Mouse (Mus musculus): Measurements from ENCODE around the gene Pik3cg.

Pik3cg gene

DNA sequence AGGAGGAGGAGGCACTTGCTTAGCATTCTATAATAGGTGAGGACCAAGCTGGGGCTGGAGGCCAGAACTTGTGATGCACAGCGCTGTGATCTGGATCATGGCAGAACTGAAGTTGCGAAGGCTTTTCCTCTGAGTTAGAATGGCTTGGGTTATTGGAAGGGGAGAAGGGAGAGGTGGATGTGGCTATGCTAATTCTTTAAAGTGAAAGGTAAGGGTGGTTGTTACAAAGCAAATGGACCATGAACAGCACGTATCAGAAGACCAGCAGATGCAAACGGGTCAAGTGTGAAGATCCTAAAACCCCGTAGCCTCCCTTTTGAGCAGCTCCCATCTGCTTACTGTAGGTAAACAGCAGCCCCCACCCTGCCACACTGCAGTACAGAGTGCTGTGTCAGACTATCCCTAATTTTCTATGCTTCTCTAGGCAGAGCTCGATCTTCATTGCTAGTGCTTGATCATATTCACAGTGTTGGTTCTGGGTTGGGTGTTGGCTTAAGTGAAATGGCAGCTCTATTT lies 7.3 kb downstream of the Pik3cg start:
- no peak for DNase-seq (ENCODE audit: low spot score in 2 of 2)

DNA sequence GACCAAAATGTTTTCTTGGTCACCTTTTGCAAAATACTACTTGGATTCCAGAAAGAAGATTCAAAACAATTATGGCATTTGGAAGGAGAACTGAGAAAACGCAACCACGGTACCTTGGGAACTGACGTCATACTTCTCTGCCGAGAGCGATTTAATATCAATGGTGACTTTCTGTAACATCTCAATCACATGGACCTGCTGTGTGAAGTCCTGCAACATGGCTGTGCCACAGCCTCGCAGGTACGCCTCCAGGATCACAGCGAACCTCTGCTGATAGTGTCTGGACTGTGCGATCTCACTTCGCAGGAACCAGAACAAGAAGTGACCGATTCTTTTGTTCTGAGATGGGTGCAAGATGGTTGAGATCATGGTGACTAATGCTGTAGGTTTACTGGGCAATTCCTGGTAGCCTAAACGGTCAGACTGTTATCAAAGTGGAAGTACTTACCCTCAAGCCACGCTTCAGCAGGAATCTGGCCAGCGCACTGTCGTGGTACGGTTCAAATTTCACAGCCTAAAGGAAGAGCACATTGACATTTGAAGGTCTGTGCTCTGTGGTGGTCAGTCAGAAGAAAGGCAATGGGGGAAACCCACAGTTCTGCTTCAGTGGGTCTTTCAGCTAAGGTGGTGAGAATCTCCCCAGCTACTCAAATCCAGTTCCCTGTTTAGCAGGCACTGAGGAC lies 7.9 kb downstream of the Pik3cg start:
- DNase-seq (ENCODE audit: low spot score in 2 of 2), result no peak

DNA sequence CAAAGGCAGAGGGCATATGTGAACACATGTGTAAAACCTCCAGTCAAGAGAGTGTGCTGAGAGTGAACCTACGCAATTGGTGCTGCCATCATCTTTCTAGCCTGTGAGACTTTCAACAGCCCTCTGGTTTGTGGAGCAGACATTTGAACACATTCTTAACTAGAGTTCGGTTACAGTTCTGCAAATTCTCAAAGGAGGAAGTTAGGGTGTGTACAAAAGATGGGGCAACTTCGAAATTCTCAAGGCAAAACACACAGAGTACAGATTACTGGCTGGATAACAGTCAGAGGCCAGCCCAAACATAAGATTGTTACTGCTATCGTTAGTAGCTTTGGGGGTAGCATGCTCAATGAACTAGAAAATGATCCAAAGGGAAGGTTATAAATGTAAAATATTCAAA lies 9.0 kb downstream of the Pik3cg start:
- DNase-seq (ENCODE audit: low spot score in 2 of 2), result no peak

DNA sequence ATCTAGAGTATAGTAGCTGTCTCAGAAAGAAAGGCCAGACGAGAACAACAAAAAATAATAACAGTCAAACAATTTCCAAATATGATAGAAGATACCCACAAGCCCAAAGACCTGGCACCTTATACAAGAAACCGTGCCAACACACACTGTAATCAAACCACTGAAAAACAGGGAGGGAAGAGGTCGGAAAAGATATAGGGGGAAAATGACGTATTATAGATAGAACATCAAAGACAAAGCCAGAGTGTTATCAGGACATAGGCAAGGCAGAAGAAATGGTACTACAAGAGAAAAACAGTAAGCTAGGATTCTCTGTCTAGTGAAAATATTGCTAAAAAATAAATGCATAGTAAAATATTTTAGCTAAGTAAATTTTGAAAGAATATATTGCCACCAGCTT lies 10.4 kb downstream of the Pik3cg start:
- no peak for DNase-seq (ENCODE audit: low spot score in 2 of 2)

DNA sequence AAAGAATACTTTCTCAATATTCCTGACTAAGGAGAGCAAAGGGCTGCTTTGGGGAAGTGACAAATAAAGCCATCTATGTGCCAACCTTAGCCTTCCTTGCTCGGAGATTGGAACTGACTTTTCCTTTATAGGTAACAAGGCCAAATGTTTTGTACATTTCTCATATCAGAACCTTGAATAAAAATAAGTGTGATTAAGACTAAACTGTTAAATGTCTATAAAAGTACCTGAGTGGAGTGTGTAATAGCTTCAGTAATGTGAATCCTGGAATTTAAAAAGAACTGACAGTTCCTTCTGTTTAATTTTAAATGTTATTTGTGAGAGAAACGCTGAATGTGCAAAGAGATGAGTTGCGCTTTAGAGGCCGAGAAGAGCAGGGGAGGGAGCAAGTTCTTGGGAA lies 13.5 kb downstream of the Pik3cg start:
- DNase-seq (ENCODE audit: low spot score in 2 of 2), result no peak

DNA sequence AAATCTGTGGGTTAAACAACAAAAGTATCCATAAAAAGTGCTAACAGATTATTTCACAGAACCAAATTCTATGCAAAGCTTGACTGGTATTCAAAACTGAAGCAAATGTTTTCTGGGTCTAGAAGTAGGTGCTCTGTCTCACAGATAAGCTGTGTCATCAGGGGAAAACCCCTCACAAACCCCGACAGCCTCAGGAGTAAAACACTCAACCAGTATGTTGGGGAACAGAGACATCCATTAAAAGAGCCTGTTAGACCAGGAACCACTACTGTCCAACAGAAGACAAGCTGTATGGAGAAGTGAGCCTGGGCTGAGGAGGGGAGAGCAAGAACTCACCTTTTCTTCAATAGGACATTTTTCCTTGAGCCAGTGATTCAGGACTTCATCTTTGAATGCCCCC lies 14.1 kb downstream of the Pik3cg start:
- no peak for DNase-seq (ENCODE audit: low spot score in 2 of 2)

DNA sequence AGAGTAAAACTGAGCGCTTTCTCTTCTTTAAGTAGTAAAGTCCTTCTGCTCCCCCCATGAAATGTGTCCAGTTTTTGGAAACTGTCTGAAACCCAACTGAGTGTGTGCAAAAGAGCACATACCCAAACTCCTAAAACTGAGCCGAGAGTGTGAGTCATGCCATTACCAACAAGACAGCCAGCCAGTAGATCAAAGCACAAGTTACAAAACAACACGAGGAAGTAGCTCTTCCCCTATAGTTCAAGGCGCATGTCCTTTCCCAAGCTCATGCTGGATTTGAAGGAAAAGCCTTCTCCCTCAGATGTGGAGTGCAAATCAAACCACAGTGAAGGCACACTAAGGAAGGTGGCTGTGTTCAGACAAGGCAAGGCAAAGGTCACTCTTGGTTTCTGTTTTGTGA lies 17.5 kb downstream of the Pik3cg start:
- no peak for DNase-seq (ENCODE audit: low spot score in 2 of 2)

DNA sequence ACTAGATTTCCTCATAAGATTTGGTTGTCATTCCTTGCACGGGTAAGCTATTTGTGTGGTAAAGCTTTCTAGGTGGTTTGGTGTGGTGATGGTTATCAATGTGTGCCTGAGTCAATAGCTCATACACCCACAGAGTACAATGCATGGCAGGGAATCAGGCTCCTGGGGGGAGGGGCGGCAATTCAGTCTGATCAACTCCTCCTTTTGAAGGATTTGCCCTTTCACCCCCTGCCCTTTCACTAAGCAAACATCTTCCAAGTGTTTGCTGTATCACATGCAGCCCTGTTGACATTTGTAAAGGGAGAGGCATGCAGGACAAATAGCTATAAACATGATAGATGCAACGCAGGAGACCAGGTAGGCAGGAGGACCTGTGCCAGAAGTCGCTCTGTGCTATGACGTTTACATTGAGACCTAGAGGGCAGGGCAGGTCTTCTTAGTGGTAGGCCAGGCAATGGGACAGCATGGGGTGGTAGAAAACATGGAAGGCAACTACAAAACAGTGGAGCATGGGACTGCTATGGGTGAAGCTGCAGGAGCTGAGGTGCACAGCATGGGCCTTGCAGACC lies 20.7 kb downstream of the Pik3cg start:
- DNase-seq (ENCODE audit: low spot score in 2 of 2), result no peak

DNA sequence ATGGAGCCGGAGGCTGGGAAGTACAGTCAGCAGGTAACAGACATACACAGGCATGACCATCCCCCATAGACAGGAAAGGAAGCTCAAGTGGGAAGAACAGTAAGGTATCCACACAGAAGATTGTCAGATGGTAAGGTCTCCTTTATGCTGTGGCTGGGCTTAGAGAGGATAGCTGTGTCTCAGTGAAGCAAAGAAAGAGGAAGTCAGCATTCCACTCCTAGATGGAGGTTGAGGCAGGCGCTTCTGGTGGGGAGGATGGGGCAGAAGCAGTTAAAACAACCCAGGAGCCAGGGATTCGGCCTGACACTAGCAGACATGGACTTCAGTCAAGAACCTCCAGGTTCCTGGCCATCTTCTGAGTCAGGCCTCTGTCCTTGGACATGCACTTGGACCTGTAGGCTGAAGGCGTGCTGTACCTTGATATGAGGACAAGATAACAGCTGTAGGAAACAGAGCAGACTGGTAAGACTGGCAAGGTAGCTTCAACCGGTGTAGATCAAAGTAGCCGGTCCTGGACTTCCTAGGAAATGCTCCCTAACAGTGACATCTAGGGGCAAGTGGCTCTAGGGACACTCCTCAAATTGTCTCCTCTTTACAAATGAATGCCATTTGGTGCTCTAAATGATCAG lies 21.7 kb downstream of the Pik3cg start:
- DNase-seq (ENCODE audit: low spot score in 2 of 2), result no peak

DNA sequence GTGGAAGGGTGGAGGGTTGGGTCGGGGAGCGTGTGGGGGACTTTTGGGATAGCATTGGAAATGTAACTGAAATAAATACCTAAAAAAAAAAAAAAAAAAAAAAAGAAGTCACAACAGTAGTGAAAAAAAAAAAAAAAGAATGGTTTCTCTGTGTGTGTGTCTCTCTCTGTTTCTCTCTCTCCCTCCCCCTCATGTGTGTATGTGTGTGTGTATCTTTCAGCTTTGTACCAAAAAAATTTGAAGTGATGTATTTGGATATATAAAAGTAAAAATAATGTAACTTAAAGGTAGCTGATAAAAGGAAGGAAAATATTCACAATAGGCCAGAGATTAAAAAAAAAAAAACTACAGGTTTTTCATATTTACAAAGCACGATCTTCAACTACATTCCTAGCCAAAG lies 23.6 kb downstream of the Pik3cg start:
- DNase-seq (ENCODE audit: low spot score in 2 of 2), result no peak

DNA sequence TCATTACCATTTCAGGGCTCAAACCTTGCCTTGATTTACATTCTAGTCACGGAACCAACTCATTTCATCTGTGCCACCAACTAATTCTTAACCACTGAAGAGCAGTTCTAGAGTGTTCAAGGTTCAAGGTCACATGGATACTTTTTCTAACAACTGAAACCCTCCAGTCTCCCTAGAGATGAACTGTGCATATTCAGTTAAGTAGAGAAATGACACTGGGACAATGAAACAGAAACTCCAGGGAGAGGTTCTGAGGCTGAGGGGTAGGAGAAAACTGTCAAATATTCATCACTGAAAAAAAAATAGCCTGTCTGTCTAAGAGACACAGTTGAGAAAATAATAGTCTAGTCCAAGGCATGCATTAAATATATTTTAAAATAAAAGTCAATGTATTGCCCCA lies 24.9 kb downstream of the Pik3cg start:
- no peak for DNase-seq (ENCODE audit: low spot score in 2 of 2)

DNA sequence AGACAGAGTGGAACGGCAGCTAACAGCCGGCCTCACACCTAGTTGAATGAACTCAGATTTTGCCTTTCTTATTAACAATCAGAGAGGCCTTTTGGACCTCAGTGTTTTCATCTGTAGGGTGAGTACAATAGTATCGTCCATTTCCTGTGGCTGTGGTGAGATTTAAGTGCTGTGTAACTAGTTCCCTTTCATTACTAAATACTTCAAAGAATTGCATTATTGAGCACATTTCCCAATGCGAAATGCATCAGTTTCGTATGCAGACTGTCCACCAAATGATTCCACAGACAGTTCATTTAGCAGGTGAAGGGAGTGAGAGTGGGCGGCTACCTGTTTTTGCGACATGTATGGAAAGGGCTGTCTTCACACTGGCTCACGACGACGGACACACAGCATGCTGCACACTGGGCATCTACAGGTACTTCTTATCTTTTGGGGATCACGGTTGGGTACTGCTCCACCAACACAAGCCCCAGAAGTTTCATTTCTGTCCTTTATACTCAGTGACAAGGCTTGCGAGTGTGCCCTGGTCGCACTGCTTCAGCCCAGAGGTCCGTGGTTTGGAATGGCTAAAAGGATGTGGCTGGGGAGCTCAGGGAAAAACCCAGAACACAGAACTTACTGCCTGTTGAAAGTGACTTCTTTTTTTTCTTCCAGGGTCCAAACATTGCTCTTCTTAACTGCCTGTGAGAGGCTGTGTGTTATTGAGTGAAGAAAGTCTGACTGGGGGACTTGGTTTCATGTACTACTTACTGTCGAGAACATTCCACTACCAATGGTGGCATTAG lies 25.6 kb downstream of the Pik3cg start:
- DNase-seq (ENCODE audit: low spot score in 2 of 2), result no peak

DNA sequence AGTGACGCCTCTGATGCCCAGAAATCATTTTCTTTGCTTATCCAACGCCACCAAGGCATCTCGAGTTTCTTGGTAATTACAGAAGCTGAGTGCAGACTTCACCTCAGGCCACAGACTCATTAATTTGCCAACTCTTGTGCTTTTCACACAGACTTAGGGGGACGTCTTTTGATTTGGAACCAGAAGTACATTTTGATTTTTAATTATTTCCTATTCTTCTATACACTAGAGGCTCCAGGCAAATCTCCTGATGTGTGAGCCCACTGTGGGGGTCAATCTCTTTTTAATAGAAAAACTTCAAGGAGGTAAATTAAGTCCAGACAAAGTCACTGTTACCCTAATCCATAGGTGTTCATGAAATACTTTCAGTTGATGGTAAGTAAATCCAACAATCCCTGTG lies 26.6 kb downstream of the Pik3cg start:
- DNase-seq (ENCODE audit: low spot score in 2 of 2), result no peak

DNA sequence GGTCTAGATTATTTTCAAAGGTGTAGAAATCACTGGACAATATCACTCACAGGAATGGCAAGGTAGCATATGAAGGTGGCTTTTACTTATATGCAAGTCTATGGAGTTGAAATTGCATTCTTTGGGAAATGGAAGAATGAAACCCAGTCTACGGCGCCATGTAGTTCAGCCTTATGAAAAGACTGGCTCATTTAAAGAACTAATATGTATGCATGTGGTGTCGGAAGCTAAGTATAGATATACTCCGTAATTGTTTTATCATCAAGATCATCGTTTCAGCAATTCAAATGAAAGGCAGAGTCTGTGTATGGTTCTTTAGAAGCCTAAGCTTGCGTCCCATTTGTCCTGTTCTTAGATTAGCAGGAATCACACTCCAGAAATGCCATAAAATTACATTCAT lies 34.0 kb downstream of the Pik3cg start:
- DNase-seq (ENCODE audit: low spot score in 2 of 2), result no peak

DNA sequence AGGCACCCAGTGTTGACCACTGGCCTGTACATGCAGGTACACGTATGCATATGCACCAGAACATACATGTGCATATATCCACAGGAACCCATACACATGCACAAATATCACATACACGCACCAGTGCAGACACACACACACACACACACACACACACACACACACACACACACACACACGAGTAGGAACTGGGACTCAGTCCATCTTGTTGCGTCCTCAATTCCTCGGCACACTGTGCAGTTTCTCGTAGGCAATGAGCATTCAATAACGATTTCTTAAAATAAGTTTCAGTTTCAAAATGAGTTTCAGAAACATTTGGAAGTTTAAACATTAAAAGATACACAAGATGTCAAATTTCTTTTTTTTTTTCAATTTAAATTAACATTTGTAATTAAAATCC lies 35.6 kb downstream of the Pik3cg start:
- DNase-seq (ENCODE audit: low spot score in 2 of 2), result no peak

DNA sequence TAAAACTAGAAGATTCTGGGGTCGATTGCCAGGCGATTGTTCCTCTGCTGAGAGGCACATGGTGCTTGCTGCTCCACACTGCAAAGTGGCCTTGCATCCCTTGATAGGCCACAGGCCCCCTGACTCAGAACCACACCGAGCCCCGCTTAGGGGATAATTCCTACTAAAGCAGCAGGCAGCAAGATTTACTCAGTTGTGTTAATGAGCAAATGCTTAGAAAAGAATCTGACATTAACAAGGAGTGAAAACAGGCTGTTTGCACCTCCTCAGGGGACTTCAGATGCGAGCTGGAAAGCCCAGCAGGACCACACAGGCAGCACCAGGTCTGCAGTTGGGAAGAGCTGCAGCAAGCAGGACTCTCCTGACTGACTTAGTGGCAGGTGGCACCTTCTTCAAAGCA lies 39.3 kb downstream of the Pik3cg start:
- DNase-seq (ENCODE audit: low spot score in 2 of 2), result no peak

DNA sequence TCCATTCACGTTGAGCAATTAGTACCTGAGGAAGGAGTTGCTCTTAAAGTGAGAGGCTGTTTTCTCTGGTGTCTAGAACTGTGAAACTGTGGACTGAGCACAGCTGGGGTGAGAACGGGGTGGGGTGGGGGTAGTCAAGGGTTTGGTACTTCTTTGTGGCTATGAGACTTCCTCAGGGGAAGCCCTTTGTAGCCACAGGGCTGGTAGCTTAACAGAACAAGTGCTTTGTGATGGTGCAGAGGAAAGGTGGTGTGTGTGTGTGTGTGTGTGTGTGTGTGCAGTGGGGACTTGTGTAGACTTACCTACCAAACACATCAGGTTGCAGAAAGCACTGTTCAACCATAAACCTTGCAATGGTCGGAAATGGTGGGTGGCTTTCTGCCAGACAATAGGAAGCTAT lies 39.7 kb downstream of the Pik3cg start:
- DNase-seq (ENCODE audit: low spot score in 2 of 2), result no peak

DNA sequence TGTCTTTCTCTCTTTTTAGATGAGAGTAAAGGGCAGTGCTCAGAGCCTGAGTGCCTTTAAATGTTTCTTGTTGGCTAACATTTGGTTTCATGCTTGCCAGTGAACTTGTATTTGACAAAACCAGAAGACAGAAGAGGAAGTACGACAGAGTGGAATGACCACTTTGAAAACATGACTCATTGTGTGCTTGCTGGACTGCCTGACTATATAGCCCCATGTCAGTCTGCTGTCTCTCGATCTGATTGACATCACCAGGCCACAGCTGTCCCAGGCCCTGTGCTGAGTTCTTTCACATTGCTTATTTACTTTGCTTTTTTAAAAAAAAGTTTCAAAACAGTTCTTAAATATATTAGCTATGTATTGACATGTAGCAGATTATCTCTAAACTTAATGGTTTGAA lies 44.8 kb downstream of the Pik3cg start:
- DNase-seq (ENCODE audit: low spot score in 2 of 2), result no peak

DNA sequence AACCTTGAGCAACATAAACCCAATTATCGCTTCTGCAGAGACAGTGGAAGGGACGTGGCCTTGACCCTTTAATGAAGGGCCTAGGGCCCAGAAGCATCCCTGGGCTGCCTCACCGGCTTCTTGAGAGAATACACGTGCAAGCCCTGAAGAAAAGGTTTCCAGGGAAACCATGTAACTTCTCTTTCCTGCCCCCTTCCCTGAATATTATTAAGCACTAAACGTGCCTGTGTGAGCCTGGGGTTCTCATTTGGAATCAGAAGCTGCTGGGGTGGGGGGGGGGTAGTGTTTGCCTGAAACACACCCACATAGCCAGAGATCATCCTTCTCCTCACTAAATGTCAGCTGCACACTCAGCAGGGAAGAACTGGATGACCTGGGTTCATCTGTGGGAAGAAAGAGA lies 49.7 kb downstream of the Pik3cg start:
- DNase-seq (ENCODE audit: low spot score in 2 of 2), result no peak

DNA sequence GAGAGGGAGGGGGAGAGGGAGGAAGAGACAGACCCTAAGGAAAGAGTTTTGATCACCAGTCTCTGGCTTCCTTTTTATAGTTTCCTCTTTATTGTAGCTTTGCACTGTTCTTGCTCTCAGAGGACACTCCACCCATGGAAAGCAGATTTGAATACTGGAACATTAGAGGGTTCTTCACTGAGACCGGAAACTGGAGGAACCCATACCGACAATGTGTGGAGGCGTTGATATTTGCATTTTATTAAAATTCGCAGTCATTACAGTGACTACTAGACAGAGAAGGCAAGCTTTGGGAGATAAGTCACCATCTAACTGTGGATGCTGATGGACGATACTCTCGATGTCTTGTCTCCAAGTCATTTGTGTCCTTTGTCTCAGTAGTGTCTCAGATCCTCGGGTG lies 61.9 kb downstream of the Pik3cg start:
- no peak for DNase-seq (ENCODE audit: low spot score in 2 of 2)

DNA sequence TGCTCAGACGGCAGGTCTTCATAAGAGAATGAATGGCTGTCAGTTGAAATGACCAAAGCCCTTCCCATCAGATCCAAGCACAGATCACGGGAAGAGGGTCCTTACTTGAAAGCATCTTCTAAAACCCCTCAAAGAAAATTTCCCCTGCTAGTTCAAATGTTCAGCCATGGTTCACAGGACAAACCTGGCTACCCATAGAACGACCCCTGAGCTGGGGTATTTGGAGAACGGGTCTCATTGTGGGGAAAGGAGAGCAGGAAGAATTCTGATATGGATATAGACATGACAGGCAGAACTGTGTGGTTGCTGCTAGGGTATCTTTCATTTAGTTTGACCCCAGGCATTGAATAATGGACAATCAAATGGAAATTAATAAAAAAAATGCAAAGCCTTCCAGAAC lies 62.8 kb downstream of the Pik3cg start:
- no peak for DNase-seq (ENCODE audit: low spot score in 2 of 2)

DNA sequence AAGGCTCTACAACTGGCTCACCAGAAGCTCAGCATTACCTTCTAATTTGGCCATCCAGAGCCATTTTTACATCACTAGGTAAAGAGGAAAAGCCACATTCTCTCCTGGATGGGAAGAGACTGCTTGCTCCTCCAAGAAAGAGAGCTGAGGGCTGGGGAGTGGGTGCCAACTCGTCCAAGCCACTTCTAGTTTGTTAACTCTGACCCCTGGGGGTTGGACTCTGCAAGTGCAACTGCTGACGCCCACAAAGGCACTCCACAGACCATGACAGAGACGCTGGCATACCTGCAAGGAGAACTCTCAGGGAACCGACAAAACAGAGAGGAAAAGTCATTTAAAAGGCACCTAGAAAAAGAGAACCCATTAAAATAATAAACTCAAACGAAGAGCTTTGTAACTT lies 63.9 kb downstream of the Pik3cg start:
- peak; percentile 46 to 57 for DNase-seq (ENCODE audit: low spot score in 2 of 2)

DNA sequence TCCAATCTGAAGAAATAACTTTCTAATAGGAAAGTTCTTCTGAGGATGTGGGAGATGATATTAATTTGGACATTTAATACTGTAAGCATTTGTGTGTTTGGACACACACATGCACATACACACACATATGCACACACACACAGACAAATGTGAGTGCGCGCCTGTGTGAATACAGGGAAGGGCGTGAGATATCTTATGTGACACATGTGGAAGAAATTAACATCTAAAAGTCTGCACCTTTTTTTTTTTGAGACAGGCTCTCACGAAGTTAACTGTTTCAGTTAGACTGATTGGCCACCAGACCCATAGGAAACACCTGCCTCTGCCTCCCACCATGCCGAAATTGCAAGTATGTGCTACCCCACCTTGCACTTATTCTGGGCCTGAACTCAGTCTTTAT lies 64.7 kb downstream of the Pik3cg start:
- DNase-seq (ENCODE audit: low spot score in 2 of 2), result no peak
